Mouse (Mus musculus) liver, embryonic 14.5 days (tissue): ENCODE results near the gene Tmeff1.

ENCODE experiments used
- CTCF ChIP-seq: IDR thresholded peaks from 2 replicates; pipeline ENCODE4 v1.5.1; 2016; ENCODE audit warnings: antibody characterized with exemption, low read depth, control low read depth
- EP300 ChIP-seq: IDR thresholded peaks from 2 replicates; pipeline ENCODE4 v1.6.1; 2016; ENCODE audit warnings: antibody characterized with exemption, low read depth

GRCm38 (mm10) chr4:48540576-48541111 lies 44.3 kb upstream of the Tmeff1 start:
- TF ChIP-seq CTCF (no peak), EP300 (no peak)
